Mouse (Mus musculus) granulocyte monocyte progenitor cell, adult 5-6 weeks (primary cell): ENCODE measurements at regions not wholly inside any gene's neighbourhood (a gene's known extent, or its start where the extent isn't known, plus 50 kb on each side); places are given as distances from the start of the nearest gene placed in this dataset.

Experiments
- ATAC-seq: replicated peaks from 2 replicates; pipeline ENCODE4 v1.8.0; 2016; ENCODE audit warnings: mild to moderate bottlenecking, moderate TSS enrichment, inconsistent platforms; ENCODE audit not compliant: poor library complexity, severe bottlenecking

- ATAC-seq, result no peak
Observed at GRCm38 (mm10) chr9:113426324-113426723, 281.7 kb downstream of the Pdcd6ip start.

GRCm38 (mm10) chr9:113421645-113422044 lies 286.4 kb downstream of the Pdcd6ip start:
- no peak for ATAC-seq

- no peak for ATAC-seq
Observed at GRCm38 (mm10) chr9:113421121-113421520, 286.9 kb downstream of the Pdcd6ip start.

GRCm38 (mm10) chr9:113419801-113420200 lies 288.3 kb downstream of the Pdcd6ip start:
- no peak; the same call in 1 of the 2 replicates for ATAC-seq

- no peak for ATAC-seq
Observed at GRCm38 (mm10) chr9:113417106-113417505, 291.0 kb downstream of the Pdcd6ip start.

- no peak for ATAC-seq
Observed at GRCm38 (mm10) chr9:113415511-113415931, 292.5 kb downstream of the Pdcd6ip start.

- ATAC-seq, result no peak
Observed at GRCm38 (mm10) chr9:113414690-113415089, 293.4 kb downstream of the Pdcd6ip start.

- ATAC-seq, result no peak
Observed at GRCm38 (mm10) chr9:113413851-113414250, 294.2 kb downstream of the Pdcd6ip start.

GRCm38 (mm10) chr9:113411638-113412037 lies 296.4 kb downstream of the Pdcd6ip start:
- no peak for ATAC-seq

GRCm38 (mm10) chr9:113408521-113408920 lies 299.5 kb downstream of the Pdcd6ip start:
- ATAC-seq, result no peak

GRCm38 (mm10) chr9:113394320-113394719 lies 313.7 kb downstream of the Pdcd6ip start:
- ATAC-seq, result no peak

- no peak for ATAC-seq
Observed at GRCm38 (mm10) chr9:113387356-113387755, 320.7 kb downstream of the Pdcd6ip start.

- ATAC-seq, result no peak
Observed at GRCm38 (mm10) chr9:113381591-113382110, 326.4 kb downstream of the Pdcd6ip start.

- ATAC-seq, result no peak
Observed at GRCm38 (mm10) chr9:113380408-113381129, 327.5 kb downstream of the Pdcd6ip start.

- no peak for ATAC-seq
Observed at GRCm38 (mm10) chr9:113378525-113378924, 329.5 kb downstream of the Pdcd6ip start.

- no peak for ATAC-seq
Observed at GRCm38 (mm10) chr9:113371718-113372306, 336.2 kb downstream of the Pdcd6ip start.

GRCm38 (mm10) chr9:113347942-113348341 lies 360.1 kb downstream of the Pdcd6ip start:
- no peak for ATAC-seq

GRCm38 (mm10) chr9:113346531-113346930 lies 361.5 kb downstream of the Pdcd6ip start:
- no peak for ATAC-seq

- ATAC-seq, result no peak
Observed at GRCm38 (mm10) chr9:113342131-113342530, 365.9 kb downstream of the Pdcd6ip start.

GRCm38 (mm10) chr9:113340838-113341237 lies 367.2 kb downstream of the Pdcd6ip start:
- ATAC-seq, result no peak

GRCm38 (mm10) chr9:113340036-113340435 lies 368.0 kb downstream of the Pdcd6ip start:
- ATAC-seq, result no peak

GRCm38 (mm10) chr9:113324489-113324888 lies 383.6 kb downstream of the Pdcd6ip start:
- no peak for ATAC-seq
